Mouse (Mus musculus): ENCODE data around the gene Med13l. TPM values are rescaled to one million over a fixed set of nuclear protein-coding genes. Genes with fewer than 3 reads are reported as not detected.

The Med13l gene
- 100 to 1,000 TPM; 115 to 130 TPM for total RNA-seq (2023)

GRCm38 (mm10) chr5:118560385-118561085 lies at the start of gene Med13l:
Gene Med13l, plus strand, starts transcription at chr5:118560679.

Data from monocyte, adult 59 days (primary cell).